Mouse (Mus musculus) R1 (cell line): Measurements from ENCODE around the gene Zbtb9.
A peak's percentile ranks its signal among the peaks of the same experiment; 100 is the strongest.

ENCODE experiments used
- DNase-seq: peaks from one replicate; pipeline ENCODE4 v3.0.0-alpha.2; 2018; ENCODE audit warnings: low read depth, low spot score

Zbtb9 gene

GRCm38 (mm10) chr17:26971247-26971905 is 1.6 kb upstream of the Zbtb9 start:
- no peak for DNase-seq

GRCm38 (mm10) chr17:26972107-26972506 is 860 bp upstream of the Zbtb9 start:
- DNase-seq, result no peak

GRCm38 (mm10) chr17:26974547-26974946 is 1.6 kb downstream of the Zbtb9 start:
- DNase-seq, result no peak

- no peak for DNase-seq
Measured at GRCm38 (mm10) chr17:26975415-26975814, 2.4 kb downstream of the Zbtb9 start.

- peak; percentile 54 for DNase-seq
Measured at GRCm38 (mm10) chr17:26977354-26977753, 4.4 kb downstream of the Zbtb9 start.

GRCm38 (mm10) chr17:26979426-26979825 is 6.5 kb downstream of the Zbtb9 start:
- no peak for DNase-seq

GRCm38 (mm10) chr17:26981050-26981449 is 8.1 kb downstream of the Zbtb9 start:
- no peak for DNase-seq

GRCm38 (mm10) chr17:26983382-26983781 is 10.4 kb downstream of the Zbtb9 start:
- no peak for DNase-seq

GRCm38 (mm10) chr17:26985503-26986179 is 12.7 kb downstream of the Zbtb9 start:
- DNase-seq, result no peak

- no peak for DNase-seq
Measured at GRCm38 (mm10) chr17:26990521-26990920, 17.6 kb downstream of the Zbtb9 start.

- no peak for DNase-seq
Measured at GRCm38 (mm10) chr17:26994410-26994809, 21.4 kb downstream of the Zbtb9 start.

GRCm38 (mm10) chr17:26995006-26995405 is 22.0 kb downstream of the Zbtb9 start:
- DNase-seq, result peak; percentile 60

- DNase-seq, result peak; percentile 67
Measured at GRCm38 (mm10) chr17:26995562-26995961, 22.6 kb downstream of the Zbtb9 start.

GRCm38 (mm10) chr17:26997661-26998060 is 24.7 kb downstream of the Zbtb9 start:
- DNase-seq, result peak; percentile 95

GRCm38 (mm10) chr17:26998283-26998682 is 25.3 kb downstream of the Zbtb9 start:
- DNase-seq, result no peak

GRCm38 (mm10) chr17:26999996-27000395 is 27.0 kb downstream of the Zbtb9 start:
- peak; percentile 71 for DNase-seq

GRCm38 (mm10) chr17:27001151-27001550 is 28.2 kb downstream of the Zbtb9 start:
- DNase-seq, result peak; percentile 92

GRCm38 (mm10) chr17:27001889-27002288 is 28.9 kb downstream of the Zbtb9 start:
- peak; percentile 79 for DNase-seq

- DNase-seq, result peak; percentile 88
Measured at GRCm38 (mm10) chr17:27004431-27004830, 31.5 kb downstream of the Zbtb9 start.

- peak; percentile 39 for DNase-seq
Measured at GRCm38 (mm10) chr17:27004903-27005485, 32.0 kb downstream of the Zbtb9 start.

- DNase-seq, result no peak
Measured at GRCm38 (mm10) chr17:27005644-27006043, 32.7 kb downstream of the Zbtb9 start.

GRCm38 (mm10) chr17:27008277-27008676 is 35.3 kb downstream of the Zbtb9 start:
- no peak for DNase-seq

- no peak for DNase-seq
Measured at GRCm38 (mm10) chr17:27011167-27011566, 38.2 kb downstream of the Zbtb9 start.
